Mouse (Mus musculus) liver, adult (tissue): Measurements from ENCODE around the gene Trim52.

Experiments
- GATA4 ChIP-seq: IDR thresholded peaks from 2 replicates; pipeline ENCODE4 v1.6.1; 2014; ENCODE audit warnings: mild to moderate bottlenecking, low read length; ENCODE audit not compliant: insufficient replicate concordance

Trim52 gene

GRCm38 (mm10) chr14:106105980-106106379 lies at the start of gene Trim52:
TSS of gene Trim52 (plus strand) at chr14:106106198.
- no peak for TF ChIP-seq GATA4

DNA sequence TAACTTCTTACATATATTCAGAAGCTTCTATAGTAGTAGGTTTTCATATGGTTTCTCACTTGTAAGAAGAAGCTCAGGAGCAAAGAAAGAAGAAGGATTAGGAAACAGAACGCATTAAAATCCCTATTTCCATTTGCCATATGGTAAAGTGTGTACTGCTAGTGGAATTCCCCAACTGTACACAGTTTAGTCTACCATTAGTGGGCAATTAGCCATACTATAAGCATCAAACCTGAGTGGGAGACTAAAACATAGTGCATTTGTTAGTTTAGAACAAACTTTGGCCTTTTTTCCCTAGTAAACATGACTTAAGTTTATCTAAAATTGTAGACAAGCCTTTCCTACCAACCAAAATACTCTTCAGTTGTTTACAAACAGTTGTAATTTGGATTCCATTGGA lies 33.4 kb upstream of the Trim52 start:
- no peak for TF ChIP-seq GATA4

- TF ChIP-seq GATA4 = no peak
These were observed 30.6 kb upstream of the Trim52 start for GRCm38 (mm10) chr14:106075181-106076064.

GRCm38 (mm10) chr14:106088480-106089037 lies 17.4 kb upstream of the Trim52 start:
- TF ChIP-seq GATA4 = no peak

GRCm38 (mm10) chr14:106096816-106097215 lies 9.2 kb upstream of the Trim52 start:
- TF ChIP-seq GATA4 = no peak

DNA sequence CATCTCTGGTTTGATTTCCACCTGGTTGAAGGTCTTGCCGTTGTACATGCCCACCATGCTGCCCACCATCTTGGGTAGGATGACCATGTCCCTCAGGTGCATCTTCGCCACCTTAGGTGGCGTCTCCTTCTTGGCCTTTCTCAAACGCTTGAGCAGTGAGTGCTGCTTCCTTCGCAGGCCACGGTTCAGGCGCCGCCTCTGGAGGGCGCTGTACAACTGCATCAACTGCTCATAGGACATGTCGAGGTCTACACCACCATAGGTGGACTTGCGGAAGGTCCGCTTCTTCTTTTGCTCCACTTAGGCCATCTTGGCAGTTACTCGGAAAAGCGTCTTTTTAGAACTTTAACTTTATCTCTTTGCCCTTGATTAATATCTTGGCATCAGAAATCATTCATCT lies 5.1 kb upstream of the Trim52 start:
- TF ChIP-seq GATA4 = no peak

DNA sequence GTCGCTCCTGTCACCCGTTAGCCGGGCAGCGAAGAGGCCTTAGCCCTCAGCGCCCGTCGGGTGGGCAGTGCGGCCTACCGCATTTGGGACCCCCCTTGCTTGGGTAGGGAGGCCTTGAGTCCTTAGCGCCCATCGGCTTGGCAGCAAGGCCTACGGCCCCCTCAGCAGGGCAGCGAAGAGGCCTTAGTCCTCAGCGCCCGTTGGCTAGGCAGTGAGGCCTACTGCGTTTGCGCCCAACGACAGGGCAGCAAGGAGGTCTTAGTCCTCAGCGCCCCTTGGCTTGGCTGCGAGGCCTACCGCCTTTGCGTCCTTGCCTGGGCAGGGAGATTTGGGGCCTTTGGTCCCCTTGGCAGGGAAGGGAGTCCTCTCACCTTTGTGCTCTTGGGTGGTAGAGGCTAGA lies 427 bp downstream of the Trim52 start:
- no peak for TF ChIP-seq GATA4

- no peak for TF ChIP-seq GATA4
These were observed 13.4 kb downstream of the Trim52 start for GRCm38 (mm10) chr14:106119371-106119770.

GRCm38 (mm10) chr14:106136272-106136671 lies 30.3 kb downstream of the Trim52 start:
- TF ChIP-seq GATA4 = no peak

GRCm38 (mm10) chr14:106151188-106151587 lies 45.2 kb downstream of the Trim52 start:
- TF ChIP-seq GATA4 = no peak

DNA sequence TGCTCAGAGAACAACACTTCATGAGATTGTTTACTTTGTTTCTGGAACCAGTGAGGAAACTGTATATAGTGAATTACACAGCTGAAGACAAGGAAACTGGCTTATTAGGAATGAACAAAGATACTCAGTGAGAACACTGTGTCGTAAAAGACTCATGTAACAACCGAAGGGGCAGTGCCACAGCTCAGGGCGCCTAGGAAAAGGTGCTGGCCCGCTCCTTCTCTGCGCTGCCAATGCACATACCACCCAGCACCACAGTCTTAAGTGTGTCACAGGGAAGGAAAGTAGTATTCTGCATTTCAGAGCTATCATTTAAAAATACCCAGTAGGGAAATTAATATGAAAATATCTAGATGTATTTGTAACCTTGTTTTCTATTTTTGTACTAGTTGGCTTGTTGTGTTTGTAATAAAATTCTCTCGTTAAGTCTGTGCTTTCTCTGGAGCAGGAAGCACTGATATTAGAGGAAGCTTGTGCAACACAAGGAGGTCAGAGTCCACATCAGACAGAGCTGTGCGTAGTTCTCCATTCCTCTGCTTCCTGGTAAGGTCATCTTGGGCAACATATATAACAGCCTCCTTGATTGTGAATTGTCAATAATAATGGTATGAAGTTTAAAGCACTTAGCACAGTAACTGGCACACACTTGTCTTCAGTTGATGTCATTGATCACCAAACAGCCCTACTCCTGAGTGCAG lies 49.0 kb downstream of the Trim52 start:
- no peak for TF ChIP-seq GATA4

- no peak for TF ChIP-seq GATA4
These were observed 50.5 kb downstream of the Trim52 start for GRCm38 (mm10) chr14:106156533-106156932.

DNA sequence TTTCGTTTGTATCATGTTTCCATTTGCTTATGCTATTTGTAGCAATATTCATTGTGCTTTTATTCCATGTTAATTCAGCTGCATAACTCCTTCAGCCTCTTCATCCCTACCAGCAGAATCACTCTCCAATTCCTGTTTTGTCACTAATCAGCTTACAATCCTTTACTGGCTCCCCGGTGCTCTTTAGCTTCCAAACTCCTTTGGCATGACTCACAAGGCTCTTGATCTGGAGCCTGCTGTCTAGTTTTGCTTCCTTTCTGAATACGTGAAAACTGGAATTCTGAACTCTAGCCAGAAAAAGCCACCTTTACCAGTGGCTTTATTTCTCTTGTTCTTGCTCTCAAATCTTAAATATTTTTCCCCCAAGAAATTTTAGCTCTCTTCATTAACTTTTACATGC lies 56.3 kb downstream of the Trim52 start:
- TF ChIP-seq GATA4 = no peak

GRCm38 (mm10) chr14:106163196-106163595 lies 57.2 kb downstream of the Trim52 start:
- TF ChIP-seq GATA4 = no peak

- no peak for TF ChIP-seq GATA4
These were observed 70.9 kb downstream of the Trim52 start for GRCm38 (mm10) chr14:106176879-106177278.

DNA sequence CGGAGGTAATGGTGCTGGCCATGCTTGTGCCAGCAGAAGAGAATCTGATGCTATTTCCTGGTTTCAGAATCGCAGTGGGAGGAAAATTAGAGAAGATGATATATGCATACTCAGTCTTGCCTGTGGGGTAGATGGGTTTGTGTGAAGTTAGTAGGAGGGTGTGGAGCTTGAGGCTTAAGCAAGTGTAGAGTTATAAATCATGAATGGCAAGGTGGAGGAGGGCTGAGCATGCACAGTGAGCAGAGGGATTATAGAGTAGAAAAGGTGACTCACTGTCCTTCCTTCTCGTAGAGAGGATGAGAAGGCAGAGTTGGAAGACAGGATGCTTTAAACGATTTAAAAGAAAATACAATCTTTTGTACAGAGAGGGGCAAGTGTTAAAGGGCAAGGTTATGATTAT lies 72.2 kb downstream of the Trim52 start:
- no peak for TF ChIP-seq GATA4

DNA sequence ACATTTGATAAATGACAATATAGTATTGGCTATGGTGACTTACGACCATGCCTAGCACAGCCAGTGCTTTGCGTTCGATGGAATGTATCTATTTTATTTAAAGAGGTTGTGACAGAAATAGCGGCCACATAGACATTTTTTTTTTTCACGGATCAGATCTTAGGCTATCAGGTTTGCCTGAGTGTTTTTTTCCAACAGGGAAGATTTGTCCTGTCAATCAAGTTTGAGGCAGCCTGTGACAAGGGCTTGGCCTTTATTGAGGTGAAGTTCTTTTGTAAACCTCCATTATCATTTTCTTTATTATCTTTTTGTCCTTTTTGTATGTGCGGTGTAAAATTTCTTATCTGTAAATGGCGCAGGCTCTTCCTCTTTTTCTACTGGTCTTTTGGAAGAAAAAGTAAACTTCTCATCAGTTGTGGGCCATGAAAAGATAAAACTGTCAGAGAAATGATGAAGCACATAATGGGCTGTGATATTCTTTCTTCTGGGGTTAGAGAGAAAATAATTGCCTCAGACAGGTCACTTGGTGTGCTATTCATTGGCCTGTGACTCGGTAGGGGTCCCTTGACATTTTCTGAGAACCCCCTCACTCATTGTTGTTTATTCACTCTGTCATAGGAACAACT lies 73.2 kb downstream of the Trim52 start:
- TF ChIP-seq GATA4 = no peak
